Mouse (Mus musculus) T-helper 17 cell (primary cell): Measurements from ENCODE around the gene Ap1m2.
"Not testable (repeated sequence)": the region's sequence is repeated elsewhere in the genome, so short reads cannot be mapped to it uniquely, and the experiment has no call there.

Experiments used
- in situ Hi-C, 2 experiments: fragments of 300-600 bp; cut with MboI, MseI; formaldehyde crosslinking; loops; 1 replicate in 1 of 2; 2 replicates in 1 of 2; pipeline ENCODE4 v1.15.1; 2025; ENCODE audit warnings: high pct_unique_total_duplicates in 2 of 2

The Ap1m2 gene

DNA sequence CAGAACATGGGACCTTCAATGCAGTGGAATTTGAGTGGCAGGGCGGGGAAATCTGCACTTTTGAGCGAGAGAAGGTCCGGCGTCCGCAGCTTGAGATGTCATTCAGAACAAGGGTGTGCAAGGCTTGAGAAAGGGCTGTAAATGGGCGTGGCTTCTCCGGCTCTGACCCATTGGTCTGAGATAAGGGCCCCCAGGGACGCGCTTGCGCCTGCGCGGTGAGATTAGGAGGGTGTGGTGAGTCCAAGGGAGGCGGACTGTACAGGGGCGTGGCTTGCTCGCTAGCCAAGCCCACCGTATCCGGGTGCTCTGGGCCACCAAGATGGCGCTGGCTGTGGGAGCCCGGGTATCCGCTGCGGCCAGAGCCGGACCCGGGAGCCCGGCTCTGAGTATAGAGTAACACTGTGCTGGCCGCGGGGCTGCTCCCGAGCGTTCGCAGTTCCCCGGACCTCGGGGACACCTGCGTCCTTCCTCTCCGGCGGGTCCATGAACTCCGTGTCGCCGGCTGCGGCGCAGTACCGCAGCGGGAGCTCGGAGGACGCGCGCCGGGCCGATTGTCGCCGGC lies 47.1 kb downstream of the Ap1m2 start, which contains the start of gene Atg4d:
Gene Atg4d, plus strand, starts transcription at position 294 of the 562 bp plus-strand sequence.
- in situ Hi-C loops, result no loop called here

DNA sequence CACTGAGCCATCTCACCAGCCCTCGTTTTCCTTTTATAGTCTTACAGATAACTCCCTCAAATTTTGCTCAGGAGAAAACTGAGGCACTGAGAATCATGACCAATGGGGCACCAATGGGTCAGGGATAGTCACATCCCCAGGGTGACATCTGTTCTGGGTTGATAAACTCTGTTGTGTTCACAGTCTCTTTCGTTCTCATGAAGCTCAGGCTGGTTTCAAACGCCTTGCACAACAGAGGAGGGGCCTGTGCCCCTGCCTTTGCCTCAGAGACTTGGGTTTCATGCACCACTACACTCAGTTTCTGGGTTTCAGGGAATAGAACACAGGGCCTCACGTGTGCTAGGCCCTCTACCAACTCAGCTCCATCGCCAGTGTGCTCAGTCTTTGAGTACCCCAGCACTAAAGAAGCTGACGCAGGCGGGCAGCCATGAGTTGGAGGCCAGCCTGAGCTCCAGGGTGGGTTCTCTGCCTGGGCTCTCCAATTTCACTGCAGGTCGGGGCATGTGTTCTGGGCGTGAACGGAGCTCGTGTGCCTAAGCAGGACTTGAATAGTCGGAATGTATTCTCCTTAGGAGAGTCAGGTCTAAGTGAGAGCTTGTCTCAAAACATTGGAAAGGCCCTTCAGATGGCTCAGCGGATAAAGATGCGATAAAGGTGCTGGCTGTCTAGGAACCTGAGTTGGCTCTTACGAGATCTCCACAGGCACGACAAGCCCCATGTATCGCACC lies 47.7 kb downstream of the Ap1m2 start:
- in situ Hi-C loops, result no loop called here

DNA sequence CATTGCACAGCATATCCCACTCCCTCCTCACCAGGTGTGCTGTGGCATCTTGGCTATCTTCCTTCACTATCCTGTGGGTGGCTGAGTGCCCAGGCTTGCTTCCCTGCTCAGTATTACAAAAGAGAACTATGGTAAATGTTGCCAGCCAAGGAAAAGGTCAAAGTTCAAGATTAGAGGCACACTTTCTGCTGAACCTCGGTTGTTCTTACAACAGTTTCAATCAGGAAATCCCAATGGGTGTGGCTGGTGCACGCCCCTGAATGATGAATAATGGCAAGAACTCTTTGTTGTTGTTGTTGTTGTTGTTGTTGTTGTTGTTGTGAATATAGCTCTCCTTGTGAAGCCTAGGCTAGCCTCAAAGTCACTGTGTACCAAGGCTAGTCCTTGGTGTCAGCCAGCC lies 50.3 kb downstream of the Ap1m2 start:
- in situ Hi-C loops, result no loop called here

DNA sequence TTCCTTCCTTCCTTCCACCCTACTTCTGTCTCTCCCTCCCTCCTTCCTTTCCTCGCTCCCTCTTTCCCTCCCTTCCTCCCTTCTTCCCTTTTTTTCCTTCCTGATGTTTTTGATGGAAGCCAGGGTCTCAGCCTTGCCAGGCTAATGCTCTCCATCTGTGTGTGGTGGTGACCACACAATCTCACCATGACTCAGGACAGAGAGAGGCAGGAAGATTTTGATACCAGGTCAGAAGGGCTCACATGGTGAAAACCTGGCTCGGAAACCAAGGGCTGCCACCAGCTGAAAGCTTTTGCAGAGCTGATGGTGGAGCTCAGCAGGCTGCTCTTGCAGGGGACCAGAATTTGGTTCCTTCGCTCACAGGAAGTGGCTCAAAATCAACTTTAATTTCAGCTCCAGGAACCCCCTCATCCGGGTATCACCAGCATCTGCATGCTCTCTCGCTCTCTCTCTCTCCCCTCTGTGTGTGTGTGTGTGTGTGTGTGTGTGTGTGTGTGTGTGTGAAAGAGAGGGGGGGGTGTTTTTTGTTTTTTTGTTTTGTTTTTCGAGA lies 51.6 kb downstream of the Ap1m2 start:
- in situ Hi-C loops, result no loop called here

DNA sequence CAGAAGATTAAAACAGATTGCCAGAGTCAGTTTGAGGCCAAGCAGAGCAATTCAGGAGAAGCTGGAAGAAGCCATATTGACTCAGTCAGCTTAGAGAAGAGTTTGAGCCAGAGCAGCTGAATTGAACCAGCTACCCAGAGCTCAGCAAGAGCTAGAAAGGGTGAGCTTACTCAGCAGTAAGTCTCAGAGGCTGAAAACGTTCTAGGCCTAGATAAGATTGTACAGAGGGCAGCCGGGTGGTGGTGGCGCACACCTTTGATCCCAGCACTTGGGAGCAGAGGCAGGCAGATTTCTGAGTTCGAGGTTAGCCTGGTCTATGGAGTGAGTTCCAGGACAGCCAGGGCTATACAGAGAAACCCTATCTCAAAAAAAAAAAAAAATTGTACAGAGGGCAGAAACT lies 55.8 kb downstream of the Ap1m2 start:
- in situ Hi-C loops, result not testable (repeated sequence)

DNA sequence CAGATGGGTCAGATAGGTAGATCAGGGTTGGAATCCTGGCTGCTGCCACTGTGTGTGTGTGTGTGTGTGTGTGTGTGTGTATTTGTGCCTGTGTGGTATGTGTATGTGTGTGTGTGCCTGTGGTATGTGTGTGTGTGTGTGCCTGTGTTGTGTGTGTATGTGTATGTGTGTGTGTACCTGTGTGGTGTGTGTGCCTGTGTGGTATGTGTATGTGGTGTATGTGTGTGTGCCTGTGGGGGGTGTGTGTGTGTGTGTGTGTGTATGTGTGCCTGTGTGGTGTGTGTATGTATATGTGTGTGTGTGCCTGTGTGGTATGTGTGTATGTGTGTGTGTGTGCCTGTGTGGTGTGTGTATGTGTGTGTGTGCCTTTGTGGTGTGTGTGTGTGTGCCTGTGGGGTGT lies 57.4 kb downstream of the Ap1m2 start:
- in situ Hi-C loops, result no loop called here

DNA sequence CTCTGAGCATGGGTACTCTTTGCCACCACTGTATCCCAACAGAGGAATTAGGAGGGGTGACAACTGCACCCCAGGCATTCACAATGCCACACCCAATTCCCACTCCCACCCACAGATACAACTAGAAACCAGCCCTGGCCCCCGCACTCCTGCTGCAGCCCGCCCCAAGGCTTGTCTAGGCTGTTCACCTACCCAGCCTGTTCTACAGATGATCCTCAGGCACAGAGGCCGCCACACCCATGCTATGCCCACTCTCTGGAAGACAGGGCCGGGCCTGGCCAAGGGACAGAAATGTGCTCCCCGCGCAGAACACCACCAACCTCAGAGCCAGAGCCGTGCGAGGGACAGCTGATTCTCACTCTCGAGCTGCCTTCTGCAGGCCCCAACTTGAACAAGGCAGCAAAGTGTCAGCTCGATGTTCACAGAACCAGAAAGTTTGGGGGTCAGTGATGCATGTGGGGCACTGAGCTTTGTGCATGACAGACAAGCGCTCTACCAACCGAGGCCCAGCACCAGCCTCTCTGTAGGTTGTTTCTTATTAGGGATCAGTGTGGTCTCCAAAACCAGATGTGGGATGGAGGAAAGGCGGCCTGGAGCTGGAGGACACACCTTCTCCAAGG lies 60.9 kb downstream of the Ap1m2 start:
- in situ Hi-C loops, result no loop called here

DNA sequence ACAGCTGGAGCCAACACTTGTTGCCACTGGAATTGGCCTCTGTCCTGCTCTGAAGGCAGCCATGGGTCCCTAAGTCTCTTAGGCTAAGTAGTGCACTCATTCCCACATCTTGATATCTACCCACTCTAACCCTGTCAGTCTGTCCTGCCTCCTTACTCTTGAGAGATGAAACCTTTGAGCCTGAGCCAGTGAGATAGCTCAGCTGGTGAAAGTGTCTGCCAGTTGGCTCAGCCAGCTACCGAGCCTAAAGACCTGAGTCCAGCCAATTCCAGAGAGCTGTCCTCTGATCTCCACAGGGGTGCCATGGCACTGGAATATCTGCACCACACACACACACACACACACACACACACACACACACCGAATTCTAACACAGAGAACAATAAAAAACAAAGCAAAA lies 61.6 kb downstream of the Ap1m2 start:
- in situ Hi-C loops, result no loop called here

DNA sequence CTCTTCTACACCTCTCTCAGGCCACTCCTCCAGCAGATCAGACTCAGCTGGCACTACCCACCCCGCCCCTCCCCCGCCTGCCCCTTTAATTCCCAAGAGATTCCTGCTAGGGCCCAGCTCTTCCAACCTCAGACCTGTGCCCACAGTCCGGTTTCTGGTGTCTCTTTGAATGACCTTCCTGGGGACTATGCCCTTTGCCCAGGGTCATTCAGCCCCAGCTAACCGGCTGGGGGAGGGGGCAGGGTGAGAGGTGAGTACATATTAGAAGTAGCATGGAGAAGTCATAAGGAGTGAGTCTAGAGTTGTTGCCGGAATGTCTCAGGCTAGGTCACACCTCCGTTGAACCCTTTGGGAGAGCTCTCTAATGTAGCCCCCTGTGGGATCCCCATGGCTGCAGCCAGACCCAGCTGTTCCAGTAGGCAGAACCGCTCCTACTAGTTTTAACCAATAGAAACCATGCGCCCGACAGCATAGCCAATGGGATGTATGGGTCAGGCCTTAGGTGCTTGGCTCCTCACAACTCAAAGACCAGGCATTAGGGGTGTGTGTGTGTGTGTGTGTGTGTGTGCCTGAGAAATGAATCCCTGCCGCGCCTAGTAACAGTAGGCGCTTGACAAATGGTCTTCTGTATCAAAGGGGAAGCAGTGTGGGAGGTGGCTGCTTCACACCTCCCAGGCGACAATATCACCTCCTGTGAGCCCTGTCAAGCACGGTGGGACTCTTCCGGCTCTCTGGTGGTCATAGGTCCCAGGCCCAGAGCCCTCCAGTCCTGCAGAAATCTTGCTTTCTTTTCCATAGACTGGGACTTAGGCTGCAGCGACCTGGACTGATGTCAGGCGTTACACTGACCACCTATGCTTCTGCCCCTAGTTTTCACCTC lies 62.3 kb downstream of the Ap1m2 start:
- in situ Hi-C loops, result no loop called here

DNA sequence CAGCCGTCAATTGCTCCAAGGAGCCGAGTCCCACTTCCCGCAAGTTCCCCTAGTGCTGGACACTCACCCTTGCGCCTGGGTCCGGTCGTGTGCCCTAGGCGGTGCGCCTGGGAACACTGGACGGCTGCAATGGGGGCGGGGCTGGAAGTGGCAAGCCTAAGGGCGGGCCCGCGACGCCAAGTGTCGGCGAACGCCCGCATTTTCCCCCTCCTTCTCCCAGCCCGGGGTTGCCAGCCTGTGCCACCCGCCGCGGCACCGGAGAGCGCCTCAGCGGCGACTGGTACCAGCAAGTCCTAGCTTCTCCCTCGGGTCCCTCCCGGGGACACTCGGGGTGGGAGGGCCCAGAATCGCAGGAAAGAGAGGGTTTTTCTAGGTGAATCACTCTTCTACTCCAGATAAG lies 63.8 kb downstream of the Ap1m2 start, which contains the start of gene S1pr5:
Gene S1pr5, minus strand, starts transcription at position 118 of the 400 bp plus-strand sequence.
- in situ Hi-C loops, result no loop called here

DNA sequence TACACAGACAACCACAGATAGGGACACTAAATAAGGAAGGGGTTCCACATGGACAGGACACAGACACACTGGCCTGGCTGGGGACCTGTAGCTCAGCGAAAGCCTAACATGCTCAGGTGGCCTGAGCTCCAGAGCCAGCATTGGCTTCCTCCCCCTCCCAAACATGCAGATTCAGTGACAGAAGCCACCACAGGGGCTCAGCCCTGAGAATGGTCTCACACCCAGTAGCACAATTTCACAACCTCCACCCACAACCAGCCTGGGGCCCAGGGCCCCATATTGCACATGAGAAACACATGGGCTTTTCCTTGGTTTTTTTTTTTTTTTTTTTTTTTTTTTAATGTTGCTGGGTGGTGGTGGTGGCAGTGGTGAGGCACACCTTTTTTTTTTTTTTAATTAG lies 65.8 kb downstream of the Ap1m2 start:
- in situ Hi-C loops, result no loop called here

DNA sequence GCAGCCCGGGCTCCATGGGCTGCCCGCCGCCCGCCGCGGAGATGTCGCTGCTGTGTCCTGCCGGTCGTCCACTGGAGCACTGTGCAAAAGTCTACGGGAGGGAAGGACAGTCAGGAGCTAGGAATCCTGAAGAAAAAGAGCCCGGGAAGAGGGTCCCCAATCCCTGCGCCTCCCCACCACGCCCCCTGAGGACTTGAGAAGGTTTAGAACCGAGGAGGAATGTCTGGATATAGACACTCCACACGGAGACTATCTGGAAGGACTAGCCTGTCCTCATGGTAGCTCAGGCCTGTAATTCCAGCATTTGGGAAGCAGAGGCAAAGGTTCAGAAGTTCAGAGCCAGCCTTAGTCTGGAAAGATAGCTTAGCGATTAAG lies 67.0 kb downstream of the Ap1m2 start:
- in situ Hi-C loops, result no loop called here

DNA sequence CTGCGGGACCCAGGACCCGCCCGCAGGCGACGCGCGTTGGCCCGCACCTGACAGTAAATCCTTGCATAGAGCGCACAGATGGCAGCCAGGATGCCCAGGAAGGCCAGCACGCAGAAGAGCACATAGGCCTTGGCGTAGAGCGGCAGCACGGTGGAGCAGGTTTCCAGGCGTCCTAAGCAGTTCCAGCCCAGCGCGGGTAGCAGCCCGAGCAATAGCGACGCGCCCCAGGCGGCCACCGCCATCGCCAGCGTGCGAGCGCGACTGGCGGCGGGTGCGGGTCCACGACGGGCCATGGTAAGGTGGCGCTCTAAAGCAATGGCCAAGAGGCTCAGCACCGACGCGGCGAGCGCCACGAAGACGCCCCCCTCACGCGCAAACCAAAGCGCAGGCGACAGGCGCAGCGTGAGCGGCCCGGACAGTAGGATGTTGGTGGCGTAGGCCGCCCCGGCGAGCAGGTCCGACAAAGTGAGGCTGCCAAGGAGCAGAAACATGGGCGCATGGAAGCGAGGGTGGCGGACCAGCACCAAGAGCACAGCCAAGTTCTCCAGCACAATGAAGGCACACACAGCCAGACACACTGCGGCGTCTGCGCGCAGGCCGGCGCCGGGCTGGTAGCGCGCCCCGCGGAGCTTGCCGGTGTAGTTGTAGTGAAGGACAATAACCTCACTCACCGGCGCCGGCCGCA lies 67.6 kb downstream of the Ap1m2 start:
- in situ Hi-C loops, result no loop called here
